Mouse (Mus musculus) layer of hippocampus, adult 11-12 months (tissue): ENCODE results near the gene Gm20914.
"Not testable (repeated sequence)": the region's sequence is repeated elsewhere in the genome, so short reads cannot be mapped to it uniquely, and the experiment has no call there.

Experiments
- DNase-seq: peaks from one replicate; pipeline ENCODE4 v3.0.0; 2022; ENCODE audit warnings: low spot score

The Gm20914 gene

GRCm38 (mm10) chrY:5725678-5726077 lies at the start of gene Gm20914:
Gm20914 (plus strand) TSS chrY:5725978.
- DNase-seq = not testable (repeated sequence)
